Mouse (Mus musculus) intestine, postnatal 0 days (tissue): ENCODE data around the gene Acot13. TPM values are rescaled to one million over a fixed set of nuclear protein-coding genes. Genes with fewer than 3 reads are reported as not detected.
"Not testable (repeated sequence)": the region's sequence is repeated elsewhere in the genome, so short reads cannot be mapped to it uniquely, and the experiment has no call there.

Experiments
- ATAC-seq: fragments of 200-750 bp; cut with Nextera tagmentation; 2 replicates; pipeline ENCODE4 v1.8.0; 2017; ENCODE audit warnings: mild to moderate bottlenecking, moderate TSS enrichment, moderate library complexity
- H3K27ac ChIP-seq: fragments of 300-500 bp; sonication (generic); 2 replicates; pipeline ENCODE4 v1.5.1; 2014; ENCODE audit warnings: mild to moderate bottlenecking, low read depth, low read length, moderate library complexity
- H3K27me3 ChIP-seq: fragments of 300-500 bp; sonication (generic); replicated peaks from 2 replicates; pipeline ENCODE4 v1.6.1; 2014; ENCODE audit warnings: low read length, mixed read lengths; ENCODE audit not compliant: control insufficient read depth, insufficient read depth
- H3K36me3 ChIP-seq: fragments of 300-500 bp; sonication (generic); 2 replicates; pipeline ENCODE4 v1.6.1; 2014; ENCODE audit warnings: mild to moderate bottlenecking, moderate library complexity; ENCODE audit not compliant: control insufficient read depth, insufficient read depth
- H3K4me1 ChIP-seq: fragments of 300-500 bp; sonication (generic); replicated peaks from 2 replicates; pipeline ENCODE4 v1.6.1; 2014; ENCODE audit warnings: antibody characterized with exemption, low read length, mixed read lengths; ENCODE audit not compliant: control insufficient read depth, insufficient read depth
- H3K4me2 ChIP-seq: fragments of 300-500 bp; sonication (generic); replicated peaks from 2 replicates; pipeline ENCODE4 v1.6.1; 2014; ENCODE audit warnings: low read depth, mild to moderate bottlenecking, moderate library complexity
- H3K4me3 ChIP-seq: fragments of 300-500 bp; sonication (generic); 2 replicates; pipeline ENCODE4 v1.5.1; 2014; ENCODE audit warnings: low read depth, low read length
- H3K9ac ChIP-seq: fragments of 300-500 bp; sonication (generic); 2 replicates; pipeline ENCODE4 v1.6.1; 2014; ENCODE audit warnings: mild to moderate bottlenecking, low read depth, low read length
- H3K9me3 ChIP-seq: fragments of 300-500 bp; sonication (generic); 2 replicates; pipeline ENCODE4 v1.6.1; 2016; ENCODE audit warnings: mixed run types; ENCODE audit not compliant: control insufficient read depth
- CTCF ChIP-seq: sonication (generic); IDR thresholded peaks from 2 replicates; pipeline ENCODE4 v1.5.1; 2016; ENCODE audit warnings: low read depth, mild to moderate bottlenecking, control low read depth, antibody characterized with exemption, moderate library complexity
- WGBS: fragments of 180-500 bp; shearing (Covaris S2); extraction: QIAGEN DNeasy Blood & Tissue Kit; methylation state at CpG from one replicate; pipeline ENCODE4 v1.1.7; 2014; 5-methylcytosine and 5-hydroxymethylcytosine counted together
- polyA plus RNA-seq: library from polyadenylated mRNA; unstranded; fragments of >200 nt; fragmentation: Nextera tagmentation; extraction: Ambion mirVana; gene quantifications from 2 replicates; pipeline ENCODE4 v1.2.1, GENCODE M21; 2015

The Acot13 gene
- polyA plus RNA-seq, 1 experiment from 2014 or later = 183 TPM

- H3K4me3 ChIP-seq = no peak overlapping the region
- H3K27ac ChIP-seq = no peak overlapping the region
- no peak for ATAC-seq
- no peak for TF ChIP-seq CTCF
- H3K27me3 ChIP-seq = no peaks in the 10 kb centered on the region
- no peak overlapping the region for H3K4me2 ChIP-seq
- 83% methylated on average over 8 of the region's 8 CpGs for WGBS
- no peaks in the 10 kb centered on the region for H3K4me1 ChIP-seq
- no peaks in the 10 kb centered on the region for H3K36me3 ChIP-seq
- H3K9me3 ChIP-seq = no peaks in the 10 kb centered on the region
- no peak overlapping the region for H3K9ac ChIP-seq
Measured at GRCm38 (mm10) chr13:24778706-24779380, 52.5 kb downstream of the Acot13 start.

- Histone ChIP-seq H3K27me3 (no peaks in the 10 kb centered on the region), H3K4me2 (no peak overlapping the region), H3K9ac (no peak overlapping the region), H3K36me3 (no peaks in the 10 kb centered on the region), H3K4me3 (no peak overlapping the region), H3K27ac (no peak overlapping the region), H3K4me1 (no peaks in the 10 kb centered on the region), H3K9me3 (no peaks in the 10 kb centered on the region)
- 79% methylated on average over 2 of the region's 2 CpGs for WGBS
- TF ChIP-seq CTCF = no peak
- ATAC-seq = no peak
Measured at GRCm38 (mm10) chr13:24778026-24778425, 53.3 kb downstream of the Acot13 start.

- ATAC-seq = no peak; the same call in 1 of the 2 replicates
- H3K27me3 ChIP-seq = no peaks in the 10 kb centered on the region
- no peaks in the 10 kb centered on the region for H3K9me3 ChIP-seq
- TF ChIP-seq CTCF = peak; percentile 93
- H3K27ac ChIP-seq = no peak overlapping the region
- H3K9ac ChIP-seq = no peak overlapping the region
- H3K4me1 ChIP-seq = no peaks in the 10 kb centered on the region
- no peaks in the 10 kb centered on the region for H3K36me3 ChIP-seq
- WGBS = 51% methylated on average over 7 of the region's 7 CpGs
- H3K4me3 ChIP-seq = no peak overlapping the region
- H3K4me2 ChIP-seq = no peak overlapping the region
Measured at GRCm38 (mm10) chr13:24776146-24776844, 55.0 kb downstream of the Acot13 start.

- not testable (repeated sequence) for H3K27me3 ChIP-seq, H3K9me3 ChIP-seq, H3K27ac ChIP-seq, H3K4me1 ChIP-seq, H3K4me2 ChIP-seq, ATAC-seq, H3K9ac ChIP-seq, H3K4me3 ChIP-seq, H3K36me3 ChIP-seq
- 92% methylated on average over 10 of the region's 10 CpGs for WGBS
Measured at GRCm38 (mm10) chr13:24771482-24771881, 59.9 kb downstream of the Acot13 start.

Other genes with a start within 250 kb of the Acot13 start
- 0.70 and 0.80 TPM in 2 replicates for gene Ripor2, start 249.4 kb downstream of the Acot13 start, polyA plus RNA-seq
- gene Armh2, start 90.3 kb downstream of the Acot13 start, polyA plus RNA-seq = not detected in 2 replicates
- 47.7 and 50.6 TPM in 2 replicates for gene Gmnn, start 69.6 kb downstream of the Acot13 start, polyA plus RNA-seq
- 15.4 and 17.5 TPM in 2 replicates for gene BC005537, start 29.9 kb downstream of the Acot13 start, polyA plus RNA-seq
- 37.6 and 39.0 TPM in 2 replicates for gene Tdp2, start 139 bp upstream of the Acot13 start, polyA plus RNA-seq
- gene D130043K22Rik, start 13.6 kb upstream of the Acot13 start, polyA plus RNA-seq = 1.5 and 1.6 TPM in 2 replicates
- gene Aldh5a1, start 106.1 kb upstream of the Acot13 start, polyA plus RNA-seq = 5.0 and 5.4 TPM in 2 replicates
- 0.59 and 0.65 TPM in 2 replicates for gene Gpld1, start 111.6 kb upstream of the Acot13 start, polyA plus RNA-seq
- 15.0 and 21.2 TPM in 2 replicates for gene Mrs2, start 188.8 kb upstream of the Acot13 start, polyA plus RNA-seq
- gene Dcdc2a, start 224.5 kb upstream of the Acot13 start, polyA plus RNA-seq = 0.08 and 0.13 TPM in 2 replicates